In genomic region chr5:128866811-128867210, GRCm38 (mm10) we compare ENCODE assay signal across 17 mouse cellular contexts.
"Had no signal": no experiment of that assay in that cellular context is flagged by ENCODE, and none has a peak within 500 bp of the region (broad histone marks: within the 10 kb centered on the region; RNA-seq: fewer than 3 reads in every experiment).

No protein-coding gene starts in this region.

- H3K4me1 ChIP-seq: liver, embryonic 15.5 days; lung, embryonic 15.5 days; megakaryocyte, embryonic 14.5 days; midbrain, embryonic 12.5 days; neural tube, embryonic 12.5 days; stomach, embryonic 15.5 days had no signal

- H3K4me2 ChIP-seq: liver, embryonic 15.5 days; lung, embryonic 15.5 days; midbrain, embryonic 12.5 days; neural tube, embryonic 12.5 days; stomach, embryonic 15.5 days had no signal

- H3K27ac ChIP-seq: liver, embryonic 15.5 days; lung, embryonic 15.5 days; macrophage; midbrain, embryonic 12.5 days; neural tube, embryonic 12.5 days; stomach, embryonic 15.5 days; stomach, postnatal 0 days had no signal

- H3K9ac ChIP-seq: liver, embryonic 15.5 days; liver, postnatal 0 days; lung, embryonic 15.5 days; midbrain, embryonic 12.5 days; neural tube, embryonic 12.5 days; stomach, embryonic 15.5 days had no signal

- H3K36me3 ChIP-seq: liver, embryonic 15.5 days; lung, embryonic 15.5 days; midbrain, embryonic 12.5 days; neural tube, embryonic 12.5 days; stomach, embryonic 15.5 days had no signal

- H3K27me3 ChIP-seq: liver, embryonic 15.5 days; lung, embryonic 15.5 days; megakaryocyte, embryonic 14.5 days; midbrain, embryonic 12.5 days; neural tube, embryonic 12.5 days; stomach, embryonic 15.5 days had no signal

- H3K9me3 ChIP-seq: liver, embryonic 15.5 days; lung, embryonic 15.5 days; midbrain, embryonic 12.5 days; neural tube, embryonic 12.5 days; stomach, embryonic 15.5 days had no signal

- ATAC-seq: liver, postnatal 0 days; lung, postnatal 0 days had no signal

- DNase-seq: liver, postnatal 0 days; lung, adult 2 months; lung, postnatal 14 days; lung, postnatal 36 days; right cerebral cortex, postnatal 14 days; thymus, adult 2 months; thymus, postnatal 25 days; thymus, postnatal 4 days had no signal

- H3K4me3 ChIP-seq: liver, embryonic 15.5 days; lung, embryonic 15.5 days; megakaryocyte, embryonic 14.5 days; midbrain, embryonic 12.5 days; neural tube, embryonic 12.5 days; stomach, embryonic 15.5 days had no signal
